Comparison of ENCODE assay signal across 8 mouse cellular contexts in genomic region chr12:16836188-16836587, GRCm38 (mm10). TPM values are rescaled to one million over a fixed set of nuclear protein-coding genes. Genes with fewer than 3 reads are reported as not detected.
A peak's percentile ranks its signal among the peaks of the same experiment; 100 is the strongest.
DNase-seq lines count a peak whose midpoint lies in the region; ATAC-seq lines count a peak whose summit lies in the region.

No protein-coding gene starts in this region.

- peak; percentile 88 for DNase-seq in 3T3-L1 (ENCODE audit: low read depth, low spot score)
- DNase-seq in adrenal gland, postnatal 10 days: peak; percentile 71
- DNase-seq in heart, postnatal 10 days: peak; percentile 86 to 90
- peak; percentile 71 to 81 for DNase-seq in left cerebral cortex, adult 18-20 months (ENCODE audit: low spot score in 2 of 2)
- peak; percentile 34 for DNase-seq in right cerebral cortex, postnatal 4 days
- DNase-seq in spleen, adult 18-20 months: no peak
- no peak for DNase-seq in thymus, postnatal 36 days

- no peaks in the 10 kb centered on the region for H3K4me1 ChIP-seq in forebrain, embryonic 16.5 days (replicated peaks; ENCODE audit: control insufficient read depth, insufficient read depth, low read length)

- H3K4me3 ChIP-seq in forebrain, embryonic 16.5 days (replicated peaks; ENCODE audit: low read length): no peak overlapping the region

- no peak overlapping the region for H3K4me2 ChIP-seq in forebrain, embryonic 16.5 days (ENCODE audit: low read length)

- H3K27ac ChIP-seq in forebrain, embryonic 16.5 days (ENCODE audit: low read length): no peak overlapping the region

- no peaks in the 10 kb centered on the region for H3K9me3 ChIP-seq in forebrain, embryonic 16.5 days (ENCODE audit: control insufficient read depth, low read length)

- H3K36me3 ChIP-seq in forebrain, embryonic 16.5 days (ENCODE audit: control insufficient read depth, insufficient read depth): no peaks in the 10 kb centered on the region

- intact Hi-C loops in heart, postnatal 10 days (cut with DNase I): loop anchor here (1.0 to 2.0 kb wide), 2 partner anchors 33 to 58 kb away; partner anchors contain the start of gene Rock2

- peak; percentile 92 for ATAC-seq in forebrain, embryonic 16.5 days

- H3K27me3 ChIP-seq in forebrain, embryonic 16.5 days (replicated peaks; ENCODE audit: control insufficient read depth, insufficient read depth, low read length): no peaks in the 10 kb centered on the region

- 57% methylated on average over 9 of the region's 9 CpGs for WGBS in forebrain, embryonic 16.5 days

- H3K9ac ChIP-seq in forebrain, embryonic 16.5 days (replicated peaks; ENCODE audit: low read depth, low read length): no peak overlapping the region

RNA-seq across cellular contexts. Expression of gene E2f6, which starts 25.4 kb away (rescaled TPM):
- 10 to 100 TPM; 27.5 to 43.8 TPM for total RNA-seq in adrenal gland, postnatal 10 days (2021)
- 28.0 and 28.6 TPM in 2 replicates for polyA plus RNA-seq in forebrain, embryonic 16.5 days (2015; fragmentation: Nextera tagmentation; extraction: Ambion mirVana)
- total RNA-seq in heart, postnatal 10 days (2021): 10 to 100 TPM; 52.7 to 58.7 TPM
- total RNA-seq in left cerebral cortex, adult 18-20 months (2021): 10 to 100 TPM; 41.7 to 42.3 TPM

RNA-seq across cellular contexts. Expression of gene Greb1, which starts 35.5 kb away (rescaled TPM):
- total RNA-seq in adrenal gland, postnatal 10 days (2021): 10 to 100 TPM; 19.3 to 37.1 TPM
- 0.56 and 0.72 TPM in 2 replicates for polyA plus RNA-seq in forebrain, embryonic 16.5 days (2015; fragmentation: Nextera tagmentation; extraction: Ambion mirVana)
- total RNA-seq in heart, postnatal 10 days (2021): under 1 TPM; 0.55 to 0.74 TPM
- 1 to 10 TPM in 1 of 2 experiments, under 1 TPM in 1; 0.98 to 1.0 TPM for total RNA-seq in left cerebral cortex, adult 18-20 months (2021)

RNA-seq across cellular contexts. Expression of gene Rock2, which starts 58.5 kb away (rescaled TPM):
- 10 to 100 TPM; 49.0 to 67.2 TPM for total RNA-seq in adrenal gland, postnatal 10 days (2021)
- 15.6 and 15.9 TPM in 2 replicates for polyA plus RNA-seq in forebrain, embryonic 16.5 days (2015; fragmentation: Nextera tagmentation; extraction: Ambion mirVana)
- total RNA-seq in heart, postnatal 10 days (2021): 10 to 100 TPM; 90.0 to 93.5 TPM
- 100 to 1,000 TPM; 148 to 161 TPM for total RNA-seq in left cerebral cortex, adult 18-20 months (2021)

Comparison
In these comparisons a context has a peak if more than half of its experiments do, and no peak if none do; other contexts are left out.
1. DNase-seq: peak in 3T3-L1 (single experiment), adrenal gland, postnatal 10 days (single experiment), heart, postnatal 10 days (2 of 2), left cerebral cortex, adult 18-20 months (2 of 2) and right cerebral cortex, postnatal 4 days (single experiment); none in spleen, adult 18-20 months (0 of 2) and thymus, postnatal 36 days (0 of 2).
2. RNA of gene Greb1, which starts 35.5 kb away (total RNA-seq): 19.3 to 37.1 TPM in adrenal gland, postnatal 10 days; 0.98 to 1.0 TPM in left cerebral cortex, adult 18-20 months and 0.55 to 0.74 TPM in heart, postnatal 10 days; every median in the first group is over 10 times any median in the second.